Mouse (Mus musculus): ENCODE data around the gene Ypel4.

The Ypel4 gene

GRCm38 (mm10) chr2:84733579-84734300, at the start of gene Ypel4:
Gene Ypel4, plus strand, starts transcription at chr2:84734058.
- DNase-seq, result no peak

- DNase-seq, result no peak
These were observed 45.6 kb upstream of the Ypel4 start for GRCm38 (mm10) chr2:84688080-84688844.

- DNase-seq, result no peak
These were observed 43.8 kb upstream of the Ypel4 start for GRCm38 (mm10) chr2:84690050-84690449.

GRCm38 (mm10) chr2:84695007-84695695, 38.7 kb upstream of the Ypel4 start:
- no peak for DNase-seq

- DNase-seq, result no peak
These were observed 30.4 kb upstream of the Ypel4 start for GRCm38 (mm10) chr2:84703497-84703896.

GRCm38 (mm10) chr2:84704329-84704728, 29.5 kb upstream of the Ypel4 start:
- DNase-seq, result no peak

GRCm38 (mm10) chr2:84705295-84705694, 28.6 kb upstream of the Ypel4 start:
- DNase-seq, result no peak

GRCm38 (mm10) chr2:84707523-84707922, 26.3 kb upstream of the Ypel4 start:
- DNase-seq, result no peak

GRCm38 (mm10) chr2:84711898-84712297, 22.0 kb upstream of the Ypel4 start:
- no peak for DNase-seq

- no peak for DNase-seq
These were observed 19.4 kb upstream of the Ypel4 start for GRCm38 (mm10) chr2:84714422-84714810.

- DNase-seq, result peak; percentile 98
These were observed 18.9 kb upstream of the Ypel4 start, which contains the start of gene Zdhhc5 for GRCm38 (mm10) chr2:84714811-84715561. Gene Zdhhc5, minus strand, starts transcription at chr2:84715180.

- DNase-seq, result peak in 1 of 2 experiments; percentile 89
These were observed 18.1 kb upstream of the Ypel4 start for GRCm38 (mm10) chr2:84715562-84716361.

- no peak for DNase-seq
These were observed 17.2 kb upstream of the Ypel4 start for GRCm38 (mm10) chr2:84716423-84717355.

- DNase-seq, result no peak
These were observed 16.5 kb upstream of the Ypel4 start for GRCm38 (mm10) chr2:84717357-84717756.

- no peak for DNase-seq
These were observed 13.1 kb upstream of the Ypel4 start for GRCm38 (mm10) chr2:84720718-84721117.

- DNase-seq, result no peak
These were observed 12.7 kb upstream of the Ypel4 start for GRCm38 (mm10) chr2:84721182-84721581.

GRCm38 (mm10) chr2:84723856-84724255, 10.0 kb upstream of the Ypel4 start:
- DNase-seq, result no peak

- DNase-seq, result no peak
These were observed 8.1 kb upstream of the Ypel4 start for GRCm38 (mm10) chr2:84725770-84726169.

- no peak for DNase-seq
These were observed 7.1 kb upstream of the Ypel4 start for GRCm38 (mm10) chr2:84726716-84727115.

GRCm38 (mm10) chr2:84727172-84727858, 6.5 kb upstream of the Ypel4 start, which contains the start of gene Clp1:
Gene Clp1, minus strand, starts transcription at chr2:84727350.
- DNase-seq, result peak; percentile 93 to 95
